Mouse (Mus musculus) liver, embryonic 11.5 days (tissue): ENCODE results near the gene P2ry13. TPM values are rescaled to one million over a fixed set of nuclear protein-coding genes. Genes with fewer than 3 reads are reported as not detected.
A peak's percentile ranks its signal among the peaks of the same experiment; 100 is the strongest.

Experiments
- ATAC-seq: fragments of 200-750 bp; cut with Nextera tagmentation; replicated peaks from 2 replicates; pipeline ENCODE4 v1.8.0; 2017; ENCODE audit warnings: moderate number of reproducible peaks, mild to moderate bottlenecking, moderate TSS enrichment, moderate library complexity; ENCODE audit not compliant: low FRiP score
- DNase-seq: peaks from one replicate; pipeline ENCODE4 v3.0.0-alpha.2; 2017; ENCODE audit warnings: low spot score
- H3K27ac ChIP-seq: fragments of 300-500 bp; sonication (generic); 2 replicates; pipeline ENCODE4 v1.5.1; 2014; ENCODE audit warnings: mild to moderate bottlenecking, low read depth, low read length, control low read depth
- H3K27me3 ChIP-seq: fragments of 300-500 bp; sonication (generic); replicated peaks from 2 replicates; pipeline ENCODE4 v1.6.1; 2014; ENCODE audit warnings: low read length, mixed read lengths; ENCODE audit not compliant: control insufficient read depth, insufficient read depth
- H3K36me3 ChIP-seq: fragments of 300-500 bp; sonication (generic); 2 replicates; pipeline ENCODE4 v1.6.1; 2014; ENCODE audit warnings: mild to moderate bottlenecking, low read length, moderate library complexity, mixed read lengths; ENCODE audit not compliant: control insufficient read depth, insufficient read depth
- H3K4me1 ChIP-seq: fragments of 300-500 bp; sonication (generic); replicated peaks from 2 replicates; pipeline ENCODE4 v1.6.1; 2014; ENCODE audit warnings: low read length, mixed read lengths; ENCODE audit not compliant: control insufficient read depth, insufficient read depth
- H3K4me2 ChIP-seq: fragments of 300-500 bp; sonication (generic); 2 replicates; pipeline ENCODE4 v1.6.1; 2014; ENCODE audit warnings: mild to moderate bottlenecking, control low read depth, moderate library complexity
- H3K4me3 ChIP-seq: fragments of 300-500 bp; sonication (generic); 2 replicates; pipeline ENCODE4 v1.5.1; 2014; ENCODE audit warnings: low read depth, low read length, control low read depth
- H3K9ac ChIP-seq: fragments of 300-500 bp; sonication (generic); 2 replicates; pipeline ENCODE4 v1.6.1; 2014; ENCODE audit warnings: low read depth, low read length, control low read depth
- H3K9me3 ChIP-seq: fragments of 300-500 bp; sonication (generic); 2 replicates; pipeline ENCODE4 v1.6.1; 2016; ENCODE audit warnings: low read length, inconsistent platforms, mixed read lengths; ENCODE audit not compliant: control insufficient read depth
- WGBS: fragments of 180-500 bp; shearing (Covaris S2); extraction: QIAGEN DNeasy Blood & Tissue Kit; methylation state at CpG from one replicate; pipeline ENCODE4 v1.1.7; 2014; 5-methylcytosine and 5-hydroxymethylcytosine counted together
- polyA plus RNA-seq: library from polyadenylated mRNA; unstranded; fragments of >200 nt; fragmentation: Nextera tagmentation; extraction: Ambion mirVana; gene quantifications from 2 replicates; pipeline ENCODE4 v1.2.1, GENCODE M21; 2014

Gene P2ry13
- polyA plus RNA-seq, 1 experiment from 2014 or later: 2.0 TPM

DNA sequence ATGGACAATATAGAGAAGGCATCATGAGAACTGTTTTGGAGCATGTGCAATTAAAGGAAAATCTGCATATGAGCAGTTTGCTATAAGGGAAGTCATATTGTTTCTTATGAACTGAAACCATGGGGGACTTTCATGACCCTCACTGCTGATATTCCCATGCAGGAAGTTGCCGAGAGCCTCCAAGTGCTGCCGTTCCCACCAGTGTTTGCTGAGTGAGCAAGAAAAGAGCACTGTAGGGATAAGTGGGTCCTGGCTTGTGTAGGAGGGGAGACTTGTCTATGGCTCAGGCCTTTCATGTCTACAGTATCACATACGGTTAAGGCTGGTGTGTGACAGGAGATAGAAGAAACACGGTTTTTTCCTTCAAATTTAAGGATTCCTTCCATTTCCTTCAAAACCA lies 25.0 kb downstream of the P2ry13 start:
- Histone ChIP-seq H3K9me3 (no peaks in the 10 kb centered on the region), H3K36me3 (no peaks in the 10 kb centered on the region), H3K4me1 (no peaks in the 10 kb centered on the region), H3K27ac (no peak overlapping the region), H3K4me3 (no peak overlapping the region), H3K4me2 (no peak overlapping the region), H3K9ac (no peak overlapping the region), H3K27me3 (no peaks in the 10 kb centered on the region)
- ATAC-seq (no peak), DNase-seq (no peak)
- 87% methylated on average over 4 of the region's 4 CpGs for WGBS

GRCm38 (mm10) chr3:59182129-59182528 lies 28.6 kb downstream of the P2ry13 start:
- Histone ChIP-seq H3K4me2 (no peak overlapping the region), H3K4me1 (no peaks in the 10 kb centered on the region), H3K4me3 (no peak overlapping the region), H3K27me3 (no peaks in the 10 kb centered on the region), H3K27ac (no peak overlapping the region), H3K36me3 (no peaks in the 10 kb centered on the region), H3K9ac (no peak overlapping the region), H3K9me3 (no peaks in the 10 kb centered on the region)
- no peak for DNase-seq
- no peak for ATAC-seq

- Histone ChIP-seq H3K9ac (no peak overlapping the region), H3K9me3 (no peaks in the 10 kb centered on the region), H3K4me1 (no peaks in the 10 kb centered on the region), H3K4me3 (no peak overlapping the region), H3K27me3 (no peaks in the 10 kb centered on the region), H3K4me2 (no peak overlapping the region), H3K27ac (no peak overlapping the region), H3K36me3 (no peaks in the 10 kb centered on the region)
- WGBS: 69% methylated on average over 5 of the region's 5 CpGs
- ATAC-seq: no peak
- DNase-seq: no peak
Measured at GRCm38 (mm10) chr3:59181134-59181533, 29.5 kb downstream of the P2ry13 start.

- Histone ChIP-seq H3K27ac (no peak overlapping the region), H3K4me3 (no peak overlapping the region), H3K9me3 (no peaks in the 10 kb centered on the region), H3K9ac (no peak overlapping the region), H3K4me1 (no peaks in the 10 kb centered on the region), H3K27me3 (no peaks in the 10 kb centered on the region; the same call in 1 of the 2 replicates), H3K36me3 (no peaks in the 10 kb centered on the region), H3K4me2 (no peak overlapping the region)
- DNase-seq (no peak), ATAC-seq (no peak)
- WGBS: 60% methylated on average over 5 of the region's 5 CpGs
Measured at GRCm38 (mm10) chr3:59176871-59177270, 33.8 kb downstream of the P2ry13 start.

- Histone ChIP-seq H3K9me3 (no peaks in the 10 kb centered on the region), H3K27me3 (no peaks in the 10 kb centered on the region; the same call in 1 of the 2 replicates), H3K4me1 (no peaks in the 10 kb centered on the region), H3K4me3 (no peak overlapping the region), H3K36me3 (no peaks in the 10 kb centered on the region), H3K9ac (no peak overlapping the region), H3K27ac (no peak overlapping the region), H3K4me2 (no peak overlapping the region)
- no peak for DNase-seq
- WGBS: 40% methylated on average over 5 of the region's 5 CpGs
- ATAC-seq: no peak
Measured at GRCm38 (mm10) chr3:59175234-59175633, 35.4 kb downstream of the P2ry13 start.

DNA sequence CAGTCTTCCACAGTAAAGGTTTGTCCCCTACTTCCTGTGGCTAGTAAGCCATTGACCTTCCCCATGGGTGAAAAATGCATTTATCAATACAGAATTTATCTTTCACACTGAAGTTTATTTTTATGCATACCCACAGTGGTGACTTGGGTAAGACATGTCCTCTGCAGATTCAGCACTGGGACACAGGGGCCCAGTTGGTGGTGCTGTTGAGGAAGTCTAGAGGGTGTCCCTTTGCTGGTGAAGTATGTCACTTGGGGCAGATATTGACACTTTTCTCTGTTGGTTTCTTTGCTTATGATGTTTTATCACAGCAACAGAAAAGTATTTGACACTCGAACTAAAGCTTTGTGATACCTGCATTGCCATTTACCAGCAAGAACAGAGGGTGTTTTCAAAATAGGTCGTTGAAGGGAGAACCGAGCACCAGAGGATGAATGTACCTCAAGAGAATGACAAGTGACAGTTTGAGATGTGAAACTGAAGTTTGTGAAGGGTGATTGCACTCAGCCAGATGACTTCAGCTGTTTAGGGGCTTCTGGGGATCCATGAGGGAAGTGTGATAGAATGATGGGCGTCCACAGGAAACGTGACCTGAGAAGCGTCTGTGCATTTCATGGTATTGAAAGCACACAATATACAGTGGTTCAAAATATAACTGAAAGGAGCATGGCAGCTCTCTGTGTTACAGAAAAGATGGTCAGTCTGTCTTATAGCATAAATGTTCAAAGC lies 36.1 kb downstream of the P2ry13 start:
- Histone ChIP-seq H3K4me3 (no peak overlapping the region), H3K9ac (no peak overlapping the region), H3K4me2 (no peak overlapping the region), H3K4me1 (no peaks in the 10 kb centered on the region), H3K9me3 (no peaks in the 10 kb centered on the region), H3K27me3 (no peaks in the 10 kb centered on the region; the same call in 1 of the 2 replicates), H3K27ac (no peak overlapping the region), H3K36me3 (no peaks in the 10 kb centered on the region)
- WGBS: 67% methylated on average over 6 of the region's 6 CpGs
- no peak for DNase-seq
- no peak for ATAC-seq

GRCm38 (mm10) chr3:59169921-59170627 lies 40.6 kb downstream of the P2ry13 start:
- DNase-seq: no peak
- H3K4me1 ChIP-seq: no peaks in the 10 kb centered on the region
- no peak overlapping the region for H3K9ac ChIP-seq
- WGBS: 41% methylated on average over 2 of the region's 2 CpGs
- no peak overlapping the region for H3K27ac ChIP-seq
- ATAC-seq: no peak
- no peak overlapping the region for H3K4me2 ChIP-seq
- no peaks in the 10 kb centered on the region for H3K9me3 ChIP-seq
- no peaks in the 10 kb centered on the region; the same call in 1 of the 2 replicates for H3K27me3 ChIP-seq
- no peaks in the 10 kb centered on the region for H3K36me3 ChIP-seq
- H3K4me3 ChIP-seq: no peak overlapping the region

DNA sequence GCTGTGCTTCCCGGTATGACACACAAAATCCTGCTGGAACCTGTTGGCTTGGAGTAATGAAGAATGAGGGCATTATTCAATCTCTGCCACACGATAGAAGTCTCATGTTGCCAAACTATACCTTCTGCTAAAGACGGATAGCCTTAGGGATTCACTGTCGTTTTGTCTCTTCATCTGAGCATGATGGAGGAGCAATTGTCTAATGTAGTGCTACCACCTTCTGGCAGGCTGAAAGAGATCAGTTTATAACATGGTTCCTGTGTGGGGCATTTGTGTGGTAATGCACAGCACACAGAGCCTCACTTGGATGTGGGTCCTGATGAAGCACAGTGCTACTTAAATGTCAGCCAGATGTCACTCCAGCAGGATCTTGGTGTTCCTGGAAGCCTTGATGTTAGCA lies 41.5 kb downstream of the P2ry13 start:
- no peak overlapping the region for H3K4me2 ChIP-seq
- no peaks in the 10 kb centered on the region for H3K4me1 ChIP-seq
- no peaks in the 10 kb centered on the region; the same call in 1 of the 2 replicates for H3K27me3 ChIP-seq
- no peak overlapping the region for H3K27ac ChIP-seq
- no peaks in the 10 kb centered on the region for H3K36me3 ChIP-seq
- no peaks in the 10 kb centered on the region for H3K9me3 ChIP-seq
- 79% methylated on average over 4 of the region's 4 CpGs for WGBS
- no peak overlapping the region for H3K4me3 ChIP-seq
- ATAC-seq (no peak), DNase-seq (no peak)
- H3K9ac ChIP-seq: no peak overlapping the region

DNA sequence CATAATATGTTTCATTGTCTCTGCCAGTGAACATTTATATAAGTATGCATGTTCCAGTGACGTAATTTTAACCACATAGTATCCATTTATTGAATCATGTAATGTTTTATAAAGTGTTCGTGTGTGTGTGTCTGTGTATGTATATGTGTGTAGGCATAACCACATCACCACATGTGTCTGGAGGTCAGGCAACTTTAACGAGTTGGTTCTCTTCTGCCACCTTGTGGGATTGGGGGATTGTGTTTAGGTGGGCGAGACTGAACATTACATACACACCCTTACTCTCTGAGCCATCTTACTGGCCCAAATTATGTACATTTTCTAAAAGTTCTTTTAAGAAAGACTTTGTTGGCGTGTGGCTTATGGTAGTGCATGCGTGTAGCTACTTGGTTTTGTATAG lies 42.2 kb downstream of the P2ry13 start:
- ATAC-seq: 0 out of 2 replicates have a peak, but pooled peaks have one; percentile 12
- 80% methylated on average over 6 of the region's 6 CpGs for WGBS
- no peaks in the 10 kb centered on the region for H3K27me3 ChIP-seq
- H3K9me3 ChIP-seq: no peaks in the 10 kb centered on the region
- no peaks in the 10 kb centered on the region for H3K36me3 ChIP-seq
- H3K27ac ChIP-seq: no peak overlapping the region
- H3K4me1 ChIP-seq: no peaks in the 10 kb centered on the region
- DNase-seq: no peak
- H3K4me2 ChIP-seq: no peak overlapping the region
- H3K9ac ChIP-seq: no peak overlapping the region
- no peak overlapping the region for H3K4me3 ChIP-seq
